Mouse (Mus musculus) ES-E14 (cell line): ENCODE measurements around the gene Gtf2h2.

ENCODE experiments used
- MAFK ChIP-seq: IDR thresholded peaks from 2 replicates; pipeline ENCODE4 v1.6.1; 2014; ENCODE audit warnings: mild to moderate bottlenecking, low read depth, low read length, inconsistent platforms; ENCODE audit not compliant: insufficient read depth
- ZNF384 ChIP-seq: IDR thresholded peaks from 2 replicates; pipeline ENCODE4 v1.6.1; 2012; ENCODE audit warnings: low read depth, low read length, inconsistent platforms

- TF ChIP-seq ZNF384 = no peak
- TF ChIP-seq MAFK = no peak
These were observed 55.0 kb downstream of the Gtf2h2 start for GRCm38 (mm10) chr13:100437322-100437825.
